Mouse (Mus musculus) forebrain, embryonic 16.5 days (tissue): ENCODE measurements around the gene Gmpr. TPM values are rescaled to one million over a fixed set of nuclear protein-coding genes. Genes with fewer than 3 reads are reported as not detected.
A peak's percentile ranks its signal among the peaks of the same experiment; 100 is the strongest.

ENCODE experiments used
- ATAC-seq: fragments of 200-750 bp; cut with Nextera tagmentation; 2 replicates; pipeline ENCODE4 v1.8.0; 2017; ENCODE audit warnings: mild to moderate bottlenecking, moderate library complexity
- H3K27ac ChIP-seq: fragments of 300-500 bp; sonication (generic); 2 replicates; pipeline ENCODE4 v1.5.1; 2014; ENCODE audit warnings: low read length, control low read depth
- H3K27me3 ChIP-seq: fragments of 300-500 bp; sonication (generic); replicated peaks from 2 replicates; pipeline ENCODE4 v1.6.1; 2014; ENCODE audit warnings: low read length; ENCODE audit not compliant: control insufficient read depth, insufficient read depth
- H3K36me3 ChIP-seq: fragments of 300-500 bp; sonication (generic); 2 replicates; pipeline ENCODE4 v1.6.1; 2014; ENCODE audit not compliant: control insufficient read depth, insufficient read depth
- H3K4me1 ChIP-seq: fragments of 300-500 bp; sonication (generic); replicated peaks from 2 replicates; pipeline ENCODE4 v1.6.1; 2014; ENCODE audit warnings: low read length; ENCODE audit not compliant: control insufficient read depth, insufficient read depth
- H3K4me2 ChIP-seq: fragments of 300-500 bp; sonication (generic); 2 replicates; pipeline ENCODE4 v1.6.1; 2014; ENCODE audit warnings: mild to moderate bottlenecking, low read length, control low read depth
- H3K4me3 ChIP-seq: fragments of 300-500 bp; sonication (generic); replicated peaks from 2 replicates; pipeline ENCODE4 v1.5.1; 2014; ENCODE audit warnings: mild to moderate bottlenecking, low read length, control low read depth
- H3K9ac ChIP-seq: fragments of 300-500 bp; sonication (generic); replicated peaks from 2 replicates; pipeline ENCODE4 v1.6.1; 2014; ENCODE audit warnings: low read depth, low read length, control low read depth
- H3K9me3 ChIP-seq: fragments of 300-500 bp; sonication (generic); 2 replicates; pipeline ENCODE4 v1.6.1; 2016; ENCODE audit warnings: low read length; ENCODE audit not compliant: control insufficient read depth
- WGBS: fragments of 180-500 bp; shearing (Covaris S2); extraction: QIAGEN DNeasy Blood & Tissue Kit; methylation state at CpG from one replicate; pipeline ENCODE4 v1.1.7; 2014; 5-methylcytosine and 5-hydroxymethylcytosine counted together
- polyA plus RNA-seq: library from polyadenylated mRNA; unstranded; fragments of >200 nt; fragmentation: Nextera tagmentation; extraction: Ambion mirVana; gene quantifications from 2 replicates; pipeline ENCODE4 v1.2.1, GENCODE M21; 2015

The Gmpr gene
- polyA plus RNA-seq, 1 experiment from 2014 or later = 25.9 TPM

- H3K4me1 ChIP-seq = no peaks in the 10 kb centered on the region
- H3K27me3 ChIP-seq = 0 out of 2 replicates have a peak, but pooled peaks cover 2% of the 10 kb centered on the region
- no peaks in the 10 kb centered on the region for H3K9me3 ChIP-seq
- H3K27ac ChIP-seq = no peak overlapping the region
- 55% methylated on average over 3 of the region's 3 CpGs for WGBS
- no peaks in the 10 kb centered on the region for H3K36me3 ChIP-seq
- H3K4me3 ChIP-seq = no peak overlapping the region
- ATAC-seq = no peak
- no peak overlapping the region for H3K4me2 ChIP-seq
- H3K9ac ChIP-seq = no peak overlapping the region
These were observed 8.6 kb upstream of the Gmpr start for GRCm38 (mm10) chr13:45498623-45499022.

GRCm38 (mm10) chr13:45499391-45499790 lies 7.9 kb upstream of the Gmpr start:
- Histone ChIP-seq H3K4me1 (no peaks in the 10 kb centered on the region), H3K4me2 (no peak overlapping the region), H3K27me3 (0 out of 2 replicates have a peak, but pooled peaks cover 2% of the 10 kb centered on the region), H3K9ac (no peak overlapping the region), H3K27ac (no peak overlapping the region), H3K36me3 (no peaks in the 10 kb centered on the region), H3K4me3 (no peak overlapping the region), H3K9me3 (no peaks in the 10 kb centered on the region)
- ATAC-seq = no peak
- 93% methylated on average over 3 of the region's 3 CpGs for WGBS

GRCm38 (mm10) chr13:45499906-45500305 lies 7.3 kb upstream of the Gmpr start:
- no peak for ATAC-seq
- no peaks in the 10 kb centered on the region for H3K36me3 ChIP-seq
- no peaks in the 10 kb centered on the region for H3K4me1 ChIP-seq
- no peak overlapping the region for H3K4me3 ChIP-seq
- H3K27me3 ChIP-seq = 0 out of 2 replicates have a peak, but pooled peaks cover 2% of the 10 kb centered on the region
- no peaks in the 10 kb centered on the region for H3K9me3 ChIP-seq
- H3K4me2 ChIP-seq = no peak overlapping the region
- 84% methylated on average over 3 of the region's 3 CpGs for WGBS
- H3K27ac ChIP-seq = no peak overlapping the region
- H3K9ac ChIP-seq = no peak overlapping the region

GRCm38 (mm10) chr13:45502791-45503190 lies 4.5 kb upstream of the Gmpr start:
- no peak overlapping the region for H3K27ac ChIP-seq
- 0 out of 2 replicates have a peak, but pooled peaks cover 2% of the 10 kb centered on the region for H3K27me3 ChIP-seq
- no peaks in the 10 kb centered on the region for H3K9me3 ChIP-seq
- 90% methylated on average over 5 of the region's 5 CpGs for WGBS
- H3K36me3 ChIP-seq = no peaks in the 10 kb centered on the region
- peaks cover 2% of the 10 kb centered on the region for H3K4me1 ChIP-seq
- no peak for ATAC-seq
- no peak overlapping the region for H3K4me3 ChIP-seq
- H3K4me2 ChIP-seq = no peak overlapping the region
- no peak overlapping the region for H3K9ac ChIP-seq

GRCm38 (mm10) chr13:45505546-45505945 lies 1.7 kb upstream of the Gmpr start:
- peaks cover 12% of the 10 kb centered on the region for H3K4me1 ChIP-seq
- no peak overlapping the region for H3K9ac ChIP-seq
- H3K4me2 ChIP-seq = no peak overlapping the region
- no peak overlapping the region for H3K27ac ChIP-seq
- no peak for ATAC-seq
- no peaks in the 10 kb centered on the region for H3K9me3 ChIP-seq
- no peak overlapping the region for H3K4me3 ChIP-seq
- 92% methylated on average over 3 of the region's 3 CpGs for WGBS
- no peaks in the 10 kb centered on the region for H3K36me3 ChIP-seq
- 0 out of 2 replicates have a peak, but pooled peaks cover 2% of the 10 kb centered on the region for H3K27me3 ChIP-seq

- peak; percentile 49 for ATAC-seq
- no peaks in the 10 kb centered on the region for H3K36me3 ChIP-seq
- no peaks in the 10 kb centered on the region for H3K9me3 ChIP-seq
- 0 out of 2 replicates have a peak, but pooled peaks cover under 1% of the 10 kb centered on the region for H3K27me3 ChIP-seq
- H3K27ac ChIP-seq = no peak overlapping the region
- peaks cover 12% of the 10 kb centered on the region for H3K4me1 ChIP-seq
- H3K4me2 ChIP-seq = peak overlapping the region; percentile 95
- peak overlapping the region; percentile 69 for H3K4me3 ChIP-seq
- 4% methylated on average over 8 of the region's 8 CpGs for WGBS
- H3K9ac ChIP-seq = no peak overlapping the region
These were observed 1.3 kb downstream of the Gmpr start for GRCm38 (mm10) chr13:45508495-45508894.

- H3K27ac ChIP-seq = no peak overlapping the region
- H3K4me2 ChIP-seq = no peak overlapping the region
- H3K27me3 ChIP-seq = no peaks in the 10 kb centered on the region
- H3K36me3 ChIP-seq = no peaks in the 10 kb centered on the region
- no peak overlapping the region for H3K9ac ChIP-seq
- peaks cover 12% of the 10 kb centered on the region for H3K4me1 ChIP-seq
- H3K4me3 ChIP-seq = no peak overlapping the region
- no peaks in the 10 kb centered on the region for H3K9me3 ChIP-seq
- ATAC-seq = no peak
- 47% methylated on average over 6 of the region's 6 CpGs for WGBS
These were observed 2.1 kb downstream of the Gmpr start for GRCm38 (mm10) chr13:45509366-45509765.

GRCm38 (mm10) chr13:45511706-45512435 lies 4.6 kb downstream of the Gmpr start:
- no peak overlapping the region for H3K27ac ChIP-seq
- no peak overlapping the region for H3K4me3 ChIP-seq
- no peaks in the 10 kb centered on the region for H3K9me3 ChIP-seq
- H3K4me1 ChIP-seq = peaks cover 26% of the 10 kb centered on the region
- 91% methylated on average over 6 of the region's 6 CpGs for WGBS
- ATAC-seq = no peak
- no peak overlapping the region for H3K9ac ChIP-seq
- H3K36me3 ChIP-seq = no peaks in the 10 kb centered on the region
- H3K4me2 ChIP-seq = no peak overlapping the region
- H3K27me3 ChIP-seq = no peaks in the 10 kb centered on the region

- Histone ChIP-seq H3K9ac (no peak overlapping the region), H3K4me1 (peaks cover 32% of the 10 kb centered on the region), H3K4me3 (no peak overlapping the region), H3K27me3 (no peaks in the 10 kb centered on the region), H3K27ac (no peak overlapping the region), H3K9me3 (no peaks in the 10 kb centered on the region), H3K4me2 (no peak overlapping the region), H3K36me3 (no peaks in the 10 kb centered on the region)
- 88% methylated on average over 8 of the region's 8 CpGs for WGBS
- ATAC-seq = no peak
These were observed 5.3 kb downstream of the Gmpr start for GRCm38 (mm10) chr13:45512531-45512930.
